Mouse (Mus musculus): Measurements from ENCODE around the gene Lhfpl4. TPM values are rescaled to one million over a fixed set of nuclear protein-coding genes. Genes with fewer than 3 reads are reported as not detected.
A peak's percentile ranks its signal among the peaks of the same experiment; 100 is the strongest.

Lhfpl4 gene
- total and polyA plus RNA-seq, 3 experiments = 3.2 to 8.9 (median 7.1) TPM

GRCm38 (mm10) chr6:113237542-113238270, 42.5 kb upstream of the Lhfpl4 start, which contains the start of gene Mtmr14:
TSS of gene Mtmr14 (plus strand) at chr6:113237843.
- Histone ChIP-seq H3K9me3 (replicated peaks; ENCODE audit: low read length) (no peaks in the 10 kb centered on the region), H3K36me3 (replicated peaks in 1 of 2; ENCODE audit: control insufficient read depth in 1 of 2, insufficient read depth in 1 of 2, low read length in 1 of 2) (peaks cover 15 to 33% of the 10 kb centered on the region in 2 experiments), H3K4me2 (ENCODE audit: insufficient read depth, low read depth, poor library complexity, severe bottlenecking) (peak within 1 kb of the TSS; percentile 83), H3K9ac (ENCODE audit: insufficient read depth, low read depth) (peak within 1 kb of the TSS; percentile 67), H3K4me3 (replicated peaks in 1 of 3; ENCODE audit: low read depth in 2 of 3, low read length in 2 of 3, poor library complexity in 1 of 3) (peak within 1 kb of the TSS; percentile 83 to 97 (median 95)), H3K27ac (ENCODE audit: insufficient read depth, low read depth) (peak within 1 kb of the TSS; percentile 55; the same call in 1 of the 2 replicates), H3K4me1 (ENCODE audit: control insufficient read depth in 1 of 2, insufficient read depth in 2 of 2) (peaks cover 6 to 59% of the 10 kb centered on the region in 2 experiments; a peak in 3 of 4 replicates), H3K79me2 (replicated peaks; ENCODE audit: control insufficient read depth, extremely low read depth, insufficient read depth, poor library complexity, severe bottlenecking) (peaks cover 24% of the 10 kb centered on the region), H3K27me3 (replicated peaks) (no peaks in the 10 kb centered on the region)
- peak; percentile 97 for DNase-seq (ENCODE audit: extremely low read depth)
- TF ChIP-seq RAD21 (IDR thresholded peaks at IDR 0.05; ENCODE audit: low read depth, low read length) (no peak; the same call in 1 of the 2 replicates), E2F4 (IDR thresholded peaks at IDR 0.05; ENCODE audit: insufficient replicate concordance, low read depth, low read length) (peak; percentile 90; the same call in 1 of the 2 replicates), CHD1 (IDR thresholded peaks at IDR 0.05; ENCODE audit: low read depth, low read length) (peak; percentile 99), EP300 (IDR thresholded peaks at IDR 0.05; ENCODE audit: low read length) (0 out of 2 replicates have a peak, but pooled peaks have one; percentile 31), NELFE (IDR thresholded peaks at IDR 0.05; ENCODE audit: low read depth, low read length) (peak; percentile 73), UBTF (IDR thresholded peaks at IDR 0.05; ENCODE audit: low read depth, low read length) (0 out of 2 replicates have a peak, but pooled peaks have one; percentile 71), JUN (IDR thresholded peaks at IDR 0.05; ENCODE audit: insufficient read depth, low read depth, low read length) (no peak), MYC (IDR thresholded peaks at IDR 0.05; ENCODE audit: low read depth, low read length) (no peak), CTCF (conservative IDR thresholded peaks at IDR 0.05 in 1 of 2, IDR thresholded peaks at IDR 0.05 in 1 of 2; ENCODE audit: low read depth in 2 of 2, low read length in 2 of 2) (no peak), USF1 (IDR thresholded peaks at IDR 0.05; ENCODE audit: low read depth, low read length) (no peak), POLR2AphosphoS2 (IDR thresholded peaks at IDR 0.05; ENCODE audit: low read depth, low read length) (0 out of 2 replicates have a peak, but pooled peaks have one; percentile 42), TCF12 (IDR thresholded peaks at IDR 0.05; ENCODE audit: low read depth, low read length) (peak; percentile 84), KAT2A (IDR thresholded peaks at IDR 0.05; ENCODE audit: insufficient replicate concordance, low read length) (peak; percentile 75; the same call in 1 of the 2 replicates), SMC3 (IDR thresholded peaks at IDR 0.05; ENCODE audit: low read depth, low read length) (peak; percentile 25), SIN3A (IDR thresholded peaks at IDR 0.05; ENCODE audit: low read length) (peak; percentile 98), CHD2 (IDR thresholded peaks at IDR 0.05; ENCODE audit: low read length) (peak; percentile 86), PAX5 (IDR thresholded peaks at IDR 0.05; ENCODE audit: low read length) (no peak), TBP (conservative IDR thresholded peaks at IDR 0.05; ENCODE audit: low read depth, low read length) (0 out of 2 replicates have a peak, but pooled peaks have one; percentile 1), POLR2A (IDR thresholded peaks at IDR 0.05; ENCODE audit: low read depth, low read length) (peak; percentile 60), IRF4 (IDR thresholded peaks at IDR 0.05; ENCODE audit: low read depth, low read length) (peak; percentile 70), JUND (conservative IDR thresholded peaks at IDR 0.05; ENCODE audit: low read depth, low read length) (no peak), ETS1 (conservative IDR thresholded peaks at IDR 0.05; ENCODE audit: low read depth, low read length) (peak; percentile 73), MAFK (IDR thresholded peaks at IDR 0.05; ENCODE audit: insufficient replicate concordance, low read length) (no peak), GABPA (IDR thresholded peaks at IDR 0.05; ENCODE audit: insufficient replicate concordance, low read depth, low read length) (no peak), ZMIZ1 (IDR thresholded peaks at IDR 0.05; ENCODE audit: low read depth, low read length) (peak; percentile 54; the same call in 1 of the 2 replicates), ELF1 (IDR thresholded peaks at IDR 0.05; ENCODE audit: low read depth, low read length) (peak; percentile 85), MXI1 (IDR thresholded peaks at IDR 0.05; ENCODE audit: low read depth, low read length) (peak; percentile 77; the same call in 1 of the 2 replicates), RCOR1 (conservative IDR thresholded peaks at IDR 0.05; ENCODE audit: low read depth, low read length) (no peak), USF2 (conservative IDR thresholded peaks at IDR 0.05; ENCODE audit: low read depth, low read length) (no peak), MAZ (IDR thresholded peaks at IDR 0.05; ENCODE audit: low read depth, low read length) (peak; percentile 91), BHLHE40 (IDR thresholded peaks at IDR 0.05; ENCODE audit: low read depth, low read length) (0 out of 2 replicates have a peak, but pooled peaks have one; percentile 32), ZC3H11A (IDR thresholded peaks at IDR 0.05; ENCODE audit: low read depth, low read length) (no peak), ZNF384 (IDR thresholded peaks at IDR 0.05; ENCODE audit: low read depth, low read length) (no peak), HCFC1 (IDR thresholded peaks at IDR 0.05; ENCODE audit: low read depth, low read length) (peak; percentile 84), NRF1 (IDR thresholded peaks at IDR 0.05; ENCODE audit: low read depth, low read length) (peak; percentile 50), MAX (IDR thresholded peaks at IDR 0.05; ENCODE audit: low read length) (peak; percentile 70), ZKSCAN1 (IDR thresholded peaks at IDR 0.05; ENCODE audit: borderline replicate concordance, low read depth, low read length) (no peak), MEF2A (IDR thresholded peaks at IDR 0.05; ENCODE audit: borderline replicate concordance, low read depth, low read length) (peak; percentile 83)
- dilution Hi-C loops (cut with MboI; ENCODE audit: extremely low pct_ligation_motif_present, extremely low pct_unique_long_range_greater_than_20kb, low sequenced_read_pairs) (no loop called here), in situ Hi-C loops (cut with MboI; ENCODE audit: low pct_ligation_motif_present, low pct_unique_long_range_greater_than_20kb, low sequenced_read_pairs) (loop anchor here (5.0 kb wide), 1 partner anchor 65 kb away; no protein-coding TSS in a partner anchor)

Data from CH12.LX (cell line).